Mouse (Mus musculus): ENCODE measurements around the gene Mok.

- TF ChIP-seq CTCF (IDR thresholded peaks at IDR 0.05; ENCODE audit: extremely low read depth, insufficient read depth, insufficient read length, insufficient replicate concordance) (no peak), POLR2A (IDR thresholded peaks at IDR 0.05; ENCODE audit: low read depth, low read length) (no peak)
Measured at GRCm38 (mm10) chr12:110870107-110870506, 29.4 kb upstream of the Mok start.

Measured in spleen, adult 2 months (tissue).